Mouse (Mus musculus) layer of hippocampus, adult 9-11 months (tissue): ENCODE measurements around the gene Rad1.
A peak's percentile ranks its signal among the peaks of the same experiment; 100 is the strongest.
"Not testable (repeated sequence)": the region's sequence is repeated elsewhere in the genome, so short reads cannot be mapped to it uniquely, and the experiment has no call there.

Source experiments
- DNase-seq: peaks from one replicate; pipeline ENCODE4 v3.0.0; 2022

Gene Rad1

GRCm38 (mm10) chr15:10485484-10486364 lies at the start of gene Rad1, which contains the start of gene Brix1:
Gene Rad1, plus strand, starts transcription at chr15:10486018.
Gene Brix1, minus strand, starts transcription at chr15:10485947.
- DNase-seq, result peak; percentile 97

- no peak for DNase-seq
Observed at GRCm38 (mm10) chr15:10436893-10437292, 48.9 kb upstream of the Rad1 start.

GRCm38 (mm10) chr15:10439963-10440362 lies 45.9 kb upstream of the Rad1 start:
- DNase-seq, result no peak

- no peak for DNase-seq
Observed at GRCm38 (mm10) chr15:10441493-10441892, 44.3 kb upstream of the Rad1 start.

GRCm38 (mm10) chr15:10442275-10442674 lies 43.5 kb upstream of the Rad1 start:
- no peak for DNase-seq

- DNase-seq, result no peak
Observed at GRCm38 (mm10) chr15:10447102-10447501, 38.7 kb upstream of the Rad1 start.

- peak; percentile 13 for DNase-seq
Observed at GRCm38 (mm10) chr15:10460986-10461385, 24.8 kb upstream of the Rad1 start.

- no peak for DNase-seq
Observed at GRCm38 (mm10) chr15:10463555-10463954, 22.3 kb upstream of the Rad1 start.

GRCm38 (mm10) chr15:10464678-10465077 lies 21.1 kb upstream of the Rad1 start:
- no peak for DNase-seq

GRCm38 (mm10) chr15:10468761-10469160 lies 17.1 kb upstream of the Rad1 start:
- no peak for DNase-seq

GRCm38 (mm10) chr15:10469641-10470150 lies 16.1 kb upstream of the Rad1 start:
- peak; percentile 12 for DNase-seq

GRCm38 (mm10) chr15:10470151-10470831 lies 15.5 kb upstream of the Rad1 start, which contains the start of gene Dnajc21:
Gene Dnajc21, minus strand, starts transcription at chr15:10470516.
- DNase-seq, result peak; percentile 84

GRCm38 (mm10) chr15:10470941-10471340 lies 14.9 kb upstream of the Rad1 start:
- DNase-seq, result no peak

- DNase-seq, result peak; percentile 14
Observed at GRCm38 (mm10) chr15:10486365-10486839, 584 bp downstream of the Rad1 start.

- DNase-seq, result no peak
Observed at GRCm38 (mm10) chr15:10487246-10487645, 1.4 kb downstream of the Rad1 start.

- DNase-seq, result no peak
Observed at GRCm38 (mm10) chr15:10490101-10490500, 4.3 kb downstream of the Rad1 start.

GRCm38 (mm10) chr15:10495944-10496343 lies 10.1 kb downstream of the Rad1 start:
- no peak for DNase-seq

- not testable (repeated sequence) for DNase-seq
Observed at GRCm38 (mm10) chr15:10496696-10497095, 10.9 kb downstream of the Rad1 start.

- no peak for DNase-seq
Observed at GRCm38 (mm10) chr15:10499593-10499992, 13.8 kb downstream of the Rad1 start.

GRCm38 (mm10) chr15:10500035-10500434 lies 14.2 kb downstream of the Rad1 start:
- no peak for DNase-seq

GRCm38 (mm10) chr15:10500838-10501719 lies 15.3 kb downstream of the Rad1 start:
- DNase-seq, result peak; percentile 25

- DNase-seq, result no peak
Observed at GRCm38 (mm10) chr15:10506099-10506498, 20.3 kb downstream of the Rad1 start.
